Mouse (Mus musculus): ENCODE results near the gene Foxn1. TPM values are rescaled to one million over a fixed set of nuclear protein-coding genes. Genes with fewer than 3 reads are reported as not detected.

The Foxn1 gene
- polyA plus RNA-seq, 1 experiment from 2014 or later = not detected

GRCm38 (mm10) chr11:78380996-78381395, 5.4 kb downstream of the Foxn1 start:
- H3K27me3 ChIP-seq (ENCODE audit: insufficient read depth, low read length) = no peaks in the 10 kb centered on the region
- 70% methylated on average over 3 of the region's 3 CpGs for WGBS
- no peak overlapping the region for H3K4me2 ChIP-seq
- DNase-seq (no peak), ATAC-seq (ENCODE audit: insufficient read depth) (no peak)
- H3K9ac ChIP-seq = no peak overlapping the region
- no peaks in the 10 kb centered on the region for H3K9me3 ChIP-seq (ENCODE audit: low read depth, low read length)
- no peaks in the 10 kb centered on the region for H3K36me3 ChIP-seq (ENCODE audit: insufficient read depth)
- no peak for TF ChIP-seq CTCF (IDR thresholded peaks at IDR 0.05; ENCODE audit: low read depth)
- H3K27ac ChIP-seq (ENCODE audit: low read depth) = no peak overlapping the region
- no peaks in the 10 kb centered on the region for H3K4me1 ChIP-seq (ENCODE audit: insufficient read depth)
- no peak overlapping the region for H3K4me3 ChIP-seq (ENCODE audit: low read depth, low read length)

GRCm38 (mm10) chr11:78380351-78380750, 6.0 kb downstream of the Foxn1 start:
- H3K9ac ChIP-seq = no peak overlapping the region
- no peak overlapping the region for H3K27ac ChIP-seq (ENCODE audit: low read depth)
- no peak overlapping the region for H3K4me2 ChIP-seq
- DNase-seq (no peak), ATAC-seq (ENCODE audit: insufficient read depth) (no peak)
- H3K4me3 ChIP-seq (ENCODE audit: low read depth, low read length) = no peak overlapping the region
- no peaks in the 10 kb centered on the region for H3K4me1 ChIP-seq (ENCODE audit: insufficient read depth)
- H3K27me3 ChIP-seq (ENCODE audit: insufficient read depth, low read length) = no peaks in the 10 kb centered on the region
- H3K36me3 ChIP-seq (ENCODE audit: insufficient read depth) = no peaks in the 10 kb centered on the region
- 68% methylated on average over 4 of the region's 4 CpGs for WGBS
- no peak for TF ChIP-seq CTCF (IDR thresholded peaks at IDR 0.05; ENCODE audit: low read depth)
- no peaks in the 10 kb centered on the region for H3K9me3 ChIP-seq (ENCODE audit: low read depth, low read length)

- Histone ChIP-seq H3K27ac (ENCODE audit: low read depth) (no peak overlapping the region), H3K27me3 (ENCODE audit: insufficient read depth, low read length) (no peaks in the 10 kb centered on the region), H3K4me3 (ENCODE audit: low read depth, low read length) (no peak overlapping the region), H3K4me2 (no peak overlapping the region), H3K9ac (no peak overlapping the region), H3K9me3 (ENCODE audit: low read depth, low read length) (no peaks in the 10 kb centered on the region), H3K4me1 (ENCODE audit: insufficient read depth) (no peaks in the 10 kb centered on the region), H3K36me3 (ENCODE audit: insufficient read depth) (no peaks in the 10 kb centered on the region)
- ATAC-seq (ENCODE audit: insufficient read depth) (no peak), DNase-seq (no peak)
- WGBS = 43% methylated on average over 11 of the region's 12 CpGs
- TF ChIP-seq CTCF (IDR thresholded peaks at IDR 0.05; ENCODE audit: low read depth) = no peak
Measured at GRCm38 (mm10) chr11:78377549-78378159, 8.7 kb downstream of the Foxn1 start.

GRCm38 (mm10) chr11:78374147-78374546, 12.2 kb downstream of the Foxn1 start:
- Histone ChIP-seq H3K4me2 (no peak overlapping the region), H3K36me3 (ENCODE audit: insufficient read depth) (no peaks in the 10 kb centered on the region), H3K27me3 (ENCODE audit: insufficient read depth, low read length) (no peaks in the 10 kb centered on the region), H3K9ac (no peak overlapping the region), H3K4me1 (ENCODE audit: insufficient read depth) (no peaks in the 10 kb centered on the region), H3K27ac (ENCODE audit: low read depth) (no peak overlapping the region), H3K4me3 (ENCODE audit: low read depth, low read length) (no peak overlapping the region), H3K9me3 (ENCODE audit: low read depth, low read length) (no peaks in the 10 kb centered on the region)
- no peak for ATAC-seq (ENCODE audit: insufficient read depth)
- no peak for DNase-seq
- WGBS = 63% methylated on average over 8 of the region's 8 CpGs
- TF ChIP-seq CTCF (IDR thresholded peaks at IDR 0.05; ENCODE audit: low read depth) = no peak

- TF ChIP-seq CTCF (IDR thresholded peaks at IDR 0.05; ENCODE audit: low read depth) = no peak
- ATAC-seq (ENCODE audit: insufficient read depth) (no peak), DNase-seq (no peak)
- WGBS = 32% methylated on average over 7 of the region's 7 CpGs
- Histone ChIP-seq H3K4me1 (ENCODE audit: insufficient read depth) (no peaks in the 10 kb centered on the region), H3K27me3 (ENCODE audit: insufficient read depth, low read length) (no peaks in the 10 kb centered on the region), H3K9me3 (ENCODE audit: low read depth, low read length) (no peaks in the 10 kb centered on the region), H3K36me3 (ENCODE audit: insufficient read depth) (no peaks in the 10 kb centered on the region), H3K4me3 (ENCODE audit: low read depth, low read length) (no peak overlapping the region), H3K27ac (ENCODE audit: low read depth) (no peak overlapping the region), H3K9ac (no peak overlapping the region), H3K4me2 (no peak overlapping the region)
Measured at GRCm38 (mm10) chr11:78372610-78373009, 13.7 kb downstream of the Foxn1 start.

GRCm38 (mm10) chr11:78372166-78372565, 14.2 kb downstream of the Foxn1 start:
- WGBS = 43% methylated on average over 3 of the region's 3 CpGs
- H3K27me3 ChIP-seq (ENCODE audit: insufficient read depth, low read length) = no peaks in the 10 kb centered on the region
- DNase-seq (no peak), ATAC-seq (ENCODE audit: insufficient read depth) (no peak; the same call in 1 of the 2 replicates)
- no peak overlapping the region for H3K9ac ChIP-seq
- no peaks in the 10 kb centered on the region for H3K9me3 ChIP-seq (ENCODE audit: low read depth, low read length)
- no peak overlapping the region for H3K4me3 ChIP-seq (ENCODE audit: low read depth, low read length)
- H3K4me1 ChIP-seq (ENCODE audit: insufficient read depth) = no peaks in the 10 kb centered on the region
- no peaks in the 10 kb centered on the region for H3K36me3 ChIP-seq (ENCODE audit: insufficient read depth)
- H3K27ac ChIP-seq (ENCODE audit: low read depth) = no peak overlapping the region
- H3K4me2 ChIP-seq = no peak overlapping the region
- no peak for TF ChIP-seq CTCF (IDR thresholded peaks at IDR 0.05; ENCODE audit: low read depth)

GRCm38 (mm10) chr11:78371711-78372110, 14.6 kb downstream of the Foxn1 start:
- no peak overlapping the region for H3K4me3 ChIP-seq (ENCODE audit: low read depth, low read length)
- no peaks in the 10 kb centered on the region for H3K27me3 ChIP-seq (ENCODE audit: insufficient read depth, low read length)
- no peaks in the 10 kb centered on the region for H3K36me3 ChIP-seq (ENCODE audit: insufficient read depth)
- 83% methylated on average over 11 of the region's 11 CpGs for WGBS
- no peak overlapping the region for H3K9ac ChIP-seq
- H3K4me2 ChIP-seq = no peak overlapping the region
- no peaks in the 10 kb centered on the region for H3K4me1 ChIP-seq (ENCODE audit: insufficient read depth)
- no peak overlapping the region for H3K27ac ChIP-seq (ENCODE audit: low read depth)
- no peak for ATAC-seq (ENCODE audit: insufficient read depth)
- DNase-seq = no peak
- TF ChIP-seq CTCF (IDR thresholded peaks at IDR 0.05; ENCODE audit: low read depth) = no peak
- H3K9me3 ChIP-seq (ENCODE audit: low read depth, low read length) = no peaks in the 10 kb centered on the region

Data from lung, embryonic 14.5 days (tissue).